1 mouse cellular context compared by ENCODE assay signal in the genomic region with DNA sequence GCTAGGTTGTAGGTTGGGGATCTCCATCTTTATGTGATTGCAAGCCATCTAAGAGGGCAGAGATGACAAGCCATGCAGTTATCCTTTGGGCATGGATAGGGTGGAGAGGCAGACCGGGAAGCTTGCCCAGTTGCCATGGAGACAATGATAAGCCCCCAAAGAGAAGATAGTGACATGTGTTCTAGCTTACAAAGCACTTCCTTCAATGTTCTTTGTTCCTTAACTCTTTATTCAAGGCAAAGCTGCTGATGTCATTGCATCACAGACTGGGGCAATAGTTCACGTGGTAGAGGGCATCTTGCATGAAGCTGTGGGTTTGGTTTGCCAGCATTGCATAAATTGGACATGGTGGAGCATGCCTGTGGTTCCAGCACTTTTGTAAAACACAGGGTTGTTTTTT.
TF ChIP-seq lines count a peak whose summit lies in the region.

No protein-coding gene starts in this region.

TF ChIP-seq in MEL, 35 proteins besides CTCF, POLR2A, EP300 and RAD21 (continued from another document):
- TF ChIP-seq MAFK (IDR thresholded peaks at IDR 0.05; ENCODE audit: borderline replicate concordance, low read depth, low read length) = no peak
- no peak for TF ChIP-seq ZC3H11A (IDR thresholded peaks at IDR 0.05; ENCODE audit: low read depth, low read length)
- no peak for TF ChIP-seq MEF2A (IDR thresholded peaks at IDR 0.05; ENCODE audit: extremely low read depth, insufficient replicate concordance, low read depth, low read length, poor library complexity, severe bottlenecking)
- TF ChIP-seq ETS1 (IDR thresholded peaks at IDR 0.05; ENCODE audit: low read depth, low read length) = peak; percentile 85
- no peak for TF ChIP-seq POLR2AphosphoS2 (IDR thresholded peaks at IDR 0.05; ENCODE audit: low read length)
- TF ChIP-seq CHD1 (IDR thresholded peaks at IDR 0.05; ENCODE audit: low read depth, low read length) = no peak
- TF ChIP-seq POLR2AphosphoS5 (IDR thresholded peaks at IDR 0.05; ENCODE audit: borderline replicate concordance, low read depth, low read length) = no peak
- no peak for TF ChIP-seq ZKSCAN1 (IDR thresholded peaks at IDR 0.05; ENCODE audit: low read depth, low read length)
- no peak for TF ChIP-seq GABPA (IDR thresholded peaks at IDR 0.05; ENCODE audit: low read depth, low read length)
- no peak for TF ChIP-seq CHD2 (IDR thresholded peaks at IDR 0.05; ENCODE audit: low read length)
- peak; percentile 54; the same call in 1 of the 2 replicates for TF ChIP-seq MAX (IDR thresholded peaks at IDR 0.05; ENCODE audit: low read length)
- no peak for TF ChIP-seq JUND (IDR thresholded peaks at IDR 0.05; ENCODE audit: low read depth, low read length)
- TF ChIP-seq E2F4 (IDR thresholded peaks at IDR 0.05; ENCODE audit: borderline replicate concordance, low read depth, low read length) = no peak
- TF ChIP-seq MYB (IDR thresholded peaks at IDR 0.05; ENCODE audit: low read depth, low read length) = no peak
- TF ChIP-seq MAZ (IDR thresholded peaks at IDR 0.05; ENCODE audit: low read depth, low read length) = no peak
- no peak for TF ChIP-seq TCF12 (IDR thresholded peaks at IDR 0.05; ENCODE audit: low read depth, low read length)
- peak; percentile 82 for TF ChIP-seq SIN3A (IDR thresholded peaks at IDR 0.05; ENCODE audit: low read length)
- no peak for TF ChIP-seq SMC3 (IDR thresholded peaks at IDR 0.05; ENCODE audit: low read depth, low read length)
- no peak for TF ChIP-seq ELF1 (IDR thresholded peaks at IDR 0.05; ENCODE audit: low read depth, low read length)
- peak; percentile 85 for TF ChIP-seq GATA1 (IDR thresholded peaks at IDR 0.05; ENCODE audit: low read depth, low read length)
- TF ChIP-seq NRF1 (IDR thresholded peaks at IDR 0.05; ENCODE audit: insufficient read depth, low read depth, low read length, poor library complexity, severe bottlenecking) = no peak
- TF ChIP-seq USF1 (IDR thresholded peaks at IDR 0.05; ENCODE audit: low read depth, low read length) = peak; percentile 63; the same call in 1 of the 2 replicates
- no peak for TF ChIP-seq BHLHE40 (IDR thresholded peaks at IDR 0.05; ENCODE audit: borderline replicate concordance, low read depth, low read length)
- TF ChIP-seq TBP (IDR thresholded peaks at IDR 0.05; ENCODE audit: low read depth, low read length) = no peak
- peak; percentile 81; the same call in 1 of the 2 replicates for TF ChIP-seq MYC (IDR thresholded peaks at IDR 0.05; ENCODE audit: low read depth, low read length)
- TF ChIP-seq KAT2A (conservative IDR thresholded peaks at IDR 0.05; ENCODE audit: low read depth, low read length) = no peak
- no peak for TF ChIP-seq ZNF384 (IDR thresholded peaks at IDR 0.05; ENCODE audit: low read depth, low read length)
